Mouse (Mus musculus): ENCODE results near the gene Fam53b. TPM values are rescaled to one million over a fixed set of nuclear protein-coding genes. Genes with fewer than 3 reads are reported as not detected.
A peak's percentile ranks its signal among the peaks of the same experiment; 100 is the strongest.

The Fam53b gene
- polyA plus RNA-seq, 1 experiment from 2014 or later: 31.1 TPM

- 54% methylated on average over 6 of the region's 6 CpGs for WGBS
- Histone ChIP-seq H3K4me2 (no peak overlapping the region; the same call in 1 of the 2 replicates), H3K27me3 (no peaks in the 10 kb centered on the region), H3K4me3 (no peak overlapping the region), H3K9me3 (replicated peaks) (no peaks in the 10 kb centered on the region), H3K27ac (peak overlapping the region; percentile 75), H3K4me1 (peaks cover 50% of the 10 kb centered on the region), H3K9ac (peak overlapping the region; percentile 43; the same call in 1 of the 2 replicates), H3K36me3 (ENCODE audit: poor library complexity, severe bottlenecking) (peaks cover 22% of the 10 kb centered on the region)
- ATAC-seq: no peak
These were observed 31.8 kb downstream of the Fam53b start for GRCm38 (mm10) chr7:132781850-132782249.

- H3K36me3 ChIP-seq (ENCODE audit: poor library complexity, severe bottlenecking): peaks cover 28% of the 10 kb centered on the region
- no peaks in the 10 kb centered on the region for H3K9me3 ChIP-seq (replicated peaks)
- H3K9ac ChIP-seq: peak overlapping the region; percentile 43; the same call in 1 of the 2 replicates
- H3K4me3 ChIP-seq: no peak overlapping the region
- ATAC-seq: peak; percentile 52; the same call in 1 of the 2 replicates
- H3K27me3 ChIP-seq: no peaks in the 10 kb centered on the region
- H3K4me2 ChIP-seq: peak overlapping the region; percentile 15; the same call in 1 of the 2 replicates
- WGBS: 12% methylated on average over 7 of the region's 7 CpGs
- H3K27ac ChIP-seq: peak overlapping the region; percentile 75
- H3K4me1 ChIP-seq: peaks cover 49% of the 10 kb centered on the region
These were observed 32.4 kb downstream of the Fam53b start for GRCm38 (mm10) chr7:132781130-132781814.

- peak; percentile 70 for ATAC-seq
- Histone ChIP-seq H3K4me1 (peaks cover 43% of the 10 kb centered on the region), H3K9me3 (replicated peaks) (no peaks in the 10 kb centered on the region), H3K36me3 (ENCODE audit: poor library complexity, severe bottlenecking) (peaks cover 34% of the 10 kb centered on the region), H3K9ac (no peak overlapping the region), H3K4me3 (no peak overlapping the region), H3K27me3 (no peaks in the 10 kb centered on the region), H3K27ac (peak overlapping the region; percentile 75), H3K4me2 (peak overlapping the region; percentile 4; the same call in 1 of the 2 replicates)
- WGBS: 27% methylated on average over 4 of the region's 4 CpGs
These were observed 33.1 kb downstream of the Fam53b start for GRCm38 (mm10) chr7:132780611-132781010.

GRCm38 (mm10) chr7:132778630-132779029, 35.1 kb downstream of the Fam53b start:
- no peak overlapping the region for H3K9ac ChIP-seq

GRCm38 (mm10) chr7:132777728-132778453, 35.8 kb downstream of the Fam53b start:
- Histone ChIP-seq H3K9ac (no peak overlapping the region), H3K4me1 (peaks cover 40% of the 10 kb centered on the region), H3K4me3 (no peak overlapping the region), H3K36me3 (ENCODE audit: poor library complexity, severe bottlenecking) (peaks cover 58% of the 10 kb centered on the region), H3K27me3 (no peaks in the 10 kb centered on the region), H3K9me3 (replicated peaks) (no peaks in the 10 kb centered on the region), H3K27ac (no peak overlapping the region), H3K4me2 (no peak overlapping the region)
- WGBS: 82% methylated on average over 1 of the region's 1 CpGs
- no peak for ATAC-seq

More at GRCm38 (mm10) chr7:132778630-132779029, 35.1 kb downstream of the Fam53b start:
- whole genome bisulfite sequencing: 95% methylated on average over 13 of the region's 13 CpGs
- Histone ChIP-seq H3K4me3 (no peak overlapping the region), H3K27me3 (no peaks in the 10 kb centered on the region), H3K27ac (no peak overlapping the region), H3K4me1 (peaks cover 40% of the 10 kb centered on the region), H3K36me3 (ENCODE audit: poor library complexity, severe bottlenecking) (peaks cover 53% of the 10 kb centered on the region), H3K4me2 (no peak overlapping the region), H3K9me3 (replicated peaks) (no peaks in the 10 kb centered on the region)
- no peak for ATAC-seq

- no peak overlapping the region for H3K27ac ChIP-seq
- WGBS: 91% methylated on average over 7 of the region's 7 CpGs
- no peak overlapping the region for H3K9ac ChIP-seq
- H3K36me3 ChIP-seq (ENCODE audit: poor library complexity, severe bottlenecking): peaks cover 60% of the 10 kb centered on the region
- no peak overlapping the region for H3K4me2 ChIP-seq
- no peak for ATAC-seq
- H3K4me1 ChIP-seq: peaks cover 37% of the 10 kb centered on the region
- H3K9me3 ChIP-seq (replicated peaks): no peaks in the 10 kb centered on the region
- H3K27me3 ChIP-seq: no peaks in the 10 kb centered on the region
- H3K4me3 ChIP-seq: no peak overlapping the region
These were observed 36.6 kb downstream of the Fam53b start for GRCm38 (mm10) chr7:132777117-132777516.

GRCm38 (mm10) chr7:132776338-132777111, 37.2 kb downstream of the Fam53b start:
- no peak overlapping the region for H3K4me3 ChIP-seq
- no peaks in the 10 kb centered on the region for H3K27me3 ChIP-seq
- ATAC-seq: no peak
- 89% methylated on average over 7 of the region's 7 CpGs for WGBS
- peaks cover 65% of the 10 kb centered on the region for H3K36me3 ChIP-seq (ENCODE audit: poor library complexity, severe bottlenecking)
- H3K9ac ChIP-seq: no peak overlapping the region
- no peak overlapping the region for H3K4me2 ChIP-seq
- peaks cover 36% of the 10 kb centered on the region for H3K4me1 ChIP-seq
- H3K9me3 ChIP-seq (replicated peaks): no peaks in the 10 kb centered on the region
- H3K27ac ChIP-seq: no peak overlapping the region

GRCm38 (mm10) chr7:132775922-132776321, 37.8 kb downstream of the Fam53b start:
- no peak overlapping the region for H3K27ac ChIP-seq
- no peak overlapping the region for H3K4me3 ChIP-seq
- no peaks in the 10 kb centered on the region for H3K27me3 ChIP-seq
- no peak overlapping the region for H3K9ac ChIP-seq
- H3K4me2 ChIP-seq: no peak overlapping the region
- ATAC-seq: no peak
- H3K36me3 ChIP-seq (ENCODE audit: poor library complexity, severe bottlenecking): peaks cover 70% of the 10 kb centered on the region
- H3K4me1 ChIP-seq: peaks cover 33% of the 10 kb centered on the region
- WGBS: 93% methylated on average over 10 of the region's 10 CpGs
- no peaks in the 10 kb centered on the region for H3K9me3 ChIP-seq (replicated peaks)

- Histone ChIP-seq H3K4me1 (peaks cover 27% of the 10 kb centered on the region), H3K36me3 (ENCODE audit: poor library complexity, severe bottlenecking) (peaks cover 76% of the 10 kb centered on the region), H3K4me3 (no peak overlapping the region), H3K9me3 (replicated peaks) (no peaks in the 10 kb centered on the region), H3K9ac (no peak overlapping the region), H3K4me2 (no peak overlapping the region), H3K27ac (no peak overlapping the region), H3K27me3 (no peaks in the 10 kb centered on the region)
- WGBS: 92% methylated on average over 5 of the region's 5 CpGs
- no peak for ATAC-seq
These were observed 38.4 kb downstream of the Fam53b start for GRCm38 (mm10) chr7:132775333-132775732.

GRCm38 (mm10) chr7:132773011-132773705, 40.5 kb downstream of the Fam53b start:
- H3K9ac ChIP-seq: no peak overlapping the region
- WGBS: 90% methylated on average over 7 of the region's 7 CpGs
- ATAC-seq: no peak
- peaks cover 37% of the 10 kb centered on the region for H3K4me1 ChIP-seq
- no peak overlapping the region for H3K4me3 ChIP-seq
- no peak overlapping the region for H3K4me2 ChIP-seq
- no peak overlapping the region for H3K27ac ChIP-seq
- no peaks in the 10 kb centered on the region for H3K27me3 ChIP-seq
- no peaks in the 10 kb centered on the region for H3K9me3 ChIP-seq (replicated peaks)
- H3K36me3 ChIP-seq (ENCODE audit: poor library complexity, severe bottlenecking): peaks cover 82% of the 10 kb centered on the region

GRCm38 (mm10) chr7:132772440-132772839, 41.2 kb downstream of the Fam53b start:
- H3K9ac ChIP-seq: no peak overlapping the region
- peaks cover 76% of the 10 kb centered on the region for H3K36me3 ChIP-seq (ENCODE audit: poor library complexity, severe bottlenecking)
- H3K4me1 ChIP-seq: peaks cover 44% of the 10 kb centered on the region
- no peak for ATAC-seq
- H3K27ac ChIP-seq: no peak overlapping the region
- no peaks in the 10 kb centered on the region for H3K27me3 ChIP-seq
- no peaks in the 10 kb centered on the region for H3K9me3 ChIP-seq (replicated peaks)
- no peak overlapping the region for H3K4me2 ChIP-seq
- WGBS: 91% methylated on average over 5 of the region's 5 CpGs
- no peak overlapping the region for H3K4me3 ChIP-seq

Measured in forebrain, embryonic 13.5 days (tissue).